Mouse (Mus musculus) heart, postnatal 25 days (tissue): ENCODE results near the gene Ppp2r5e. TPM values are rescaled to one million over a fixed set of nuclear protein-coding genes. Genes with fewer than 3 reads are reported as not detected.

ENCODE experiments used
- DNase-seq: peaks from one replicate; pipeline ENCODE4 v3.0.0; 2022; ENCODE audit warnings: low spot score
- intact Hi-C: fragments of 180-260 bp; cut with DNase I; formaldehyde crosslinking; loops from one replicate; pipeline ENCODE4 v1.15.1; 2025
- total RNA-seq, 2 experiments: library from RNA; stranded (reverse); gene quantifications; 2 replicates each; pipeline ENCODE4 v1.2.3; 2021

Ppp2r5e gene
- total RNA-seq, 2 experiments from 2014 or later = 32.0 to 33.8 TPM

- intact Hi-C loops = no loop called here
- DNase-seq = no peak
Observed at GRCm38 (mm10) chr12:75543346-75543745, 52.7 kb downstream of the Ppp2r5e start.

- DNase-seq = no peak
- intact Hi-C loops = no loop called here
Observed at GRCm38 (mm10) chr12:75540621-75541171, 55.3 kb downstream of the Ppp2r5e start.

GRCm38 (mm10) chr12:75539228-75539627 is 56.8 kb downstream of the Ppp2r5e start:
- DNase-seq = no peak
- intact Hi-C loops = no loop called here

- intact Hi-C loops = no loop called here
- DNase-seq = no peak
Observed at GRCm38 (mm10) chr12:75537673-75538423, 58.2 kb downstream of the Ppp2r5e start.

GRCm38 (mm10) chr12:75537019-75537672 is 58.9 kb downstream of the Ppp2r5e start:
- no peak for DNase-seq
- intact Hi-C loops = no loop called here

GRCm38 (mm10) chr12:75536566-75536965 is 59.5 kb downstream of the Ppp2r5e start:
- no peak for DNase-seq
- intact Hi-C loops = no loop called here

GRCm38 (mm10) chr12:75533145-75533544 is 62.9 kb downstream of the Ppp2r5e start:
- no peak for DNase-seq
- intact Hi-C loops = no loop called here

GRCm38 (mm10) chr12:75531895-75532294 is 64.2 kb downstream of the Ppp2r5e start:
- intact Hi-C loops = no loop called here
- no peak for DNase-seq

GRCm38 (mm10) chr12:75528857-75529808 is 66.9 kb downstream of the Ppp2r5e start:
- DNase-seq = no peak
- intact Hi-C loops = no loop called here

GRCm38 (mm10) chr12:75528300-75528699 is 67.7 kb downstream of the Ppp2r5e start:
- intact Hi-C loops = no loop called here
- no peak for DNase-seq

- intact Hi-C loops = no loop called here
- no peak for DNase-seq
Observed at GRCm38 (mm10) chr12:75524199-75524598, 71.8 kb downstream of the Ppp2r5e start.

GRCm38 (mm10) chr12:75522931-75523330 is 73.1 kb downstream of the Ppp2r5e start:
- DNase-seq = no peak
- intact Hi-C loops = no loop called here

GRCm38 (mm10) chr12:75522360-75522759 is 73.7 kb downstream of the Ppp2r5e start:
- intact Hi-C loops = no loop called here
- DNase-seq = no peak

GRCm38 (mm10) chr12:75520395-75520794 is 75.7 kb downstream of the Ppp2r5e start:
- DNase-seq = no peak
- intact Hi-C loops = no loop called here

- intact Hi-C loops = no loop called here
- DNase-seq = no peak
Observed at GRCm38 (mm10) chr12:75519181-75519940, 76.7 kb downstream of the Ppp2r5e start.

GRCm38 (mm10) chr12:75515301-75515906 is 80.6 kb downstream of the Ppp2r5e start:
- no peak for DNase-seq

GRCm38 (mm10) chr12:75511520-75511919 is 84.5 kb downstream of the Ppp2r5e start:
- intact Hi-C loops = no loop called here

More at GRCm38 (mm10) chr12:75515301-75515906, 80.6 kb downstream of the Ppp2r5e start:
- intact Hi-C loops = no loop called here

GRCm38 (mm10) chr12:75504991-75505650 is 90.9 kb downstream of the Ppp2r5e start:
- intact Hi-C loops = no loop called here
- no peak for DNase-seq

More at GRCm38 (mm10) chr12:75511520-75511919, 84.5 kb downstream of the Ppp2r5e start:
- DNase-seq = no peak
